Mouse (Mus musculus) spleen, postnatal 10 days (tissue): ENCODE results near the gene Frs3.
A peak's percentile ranks its signal among the peaks of the same experiment; 100 is the strongest.

Source experiments
- DNase-seq, 2 experiments: peaks; one replicate each; pipeline ENCODE4 v3.0.0; 2021 to 2022; ENCODE audit warnings: low spot score in 2 of 2

The Frs3 gene

DNA sequence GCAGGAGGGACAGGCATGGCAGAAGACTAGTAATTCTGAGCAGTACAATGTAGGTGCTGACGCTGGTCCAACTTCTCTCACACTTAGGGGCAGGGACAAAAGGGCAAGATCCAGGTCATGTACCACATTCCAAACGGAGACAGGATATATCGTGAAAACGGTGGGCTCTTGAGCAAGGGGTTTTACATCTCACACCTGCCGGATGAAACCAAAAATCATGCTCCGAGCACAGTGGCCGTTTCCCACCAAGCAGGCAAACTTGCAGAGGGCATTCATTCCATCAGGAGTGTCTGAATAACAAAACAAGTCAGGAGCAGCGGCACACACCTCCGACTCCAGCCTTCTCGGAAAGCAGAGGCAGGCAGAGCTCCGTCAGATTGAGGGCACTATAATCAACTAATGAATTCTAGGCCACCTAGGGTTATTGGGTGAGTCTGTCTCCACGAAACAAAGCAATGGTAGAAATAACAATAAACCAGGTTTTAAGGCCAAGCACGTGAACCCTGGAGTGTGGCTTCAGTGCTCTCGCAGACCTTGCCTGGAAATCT, 46.8 kb downstream of the Frs3 start:
- DNase-seq: no peak

DNA sequence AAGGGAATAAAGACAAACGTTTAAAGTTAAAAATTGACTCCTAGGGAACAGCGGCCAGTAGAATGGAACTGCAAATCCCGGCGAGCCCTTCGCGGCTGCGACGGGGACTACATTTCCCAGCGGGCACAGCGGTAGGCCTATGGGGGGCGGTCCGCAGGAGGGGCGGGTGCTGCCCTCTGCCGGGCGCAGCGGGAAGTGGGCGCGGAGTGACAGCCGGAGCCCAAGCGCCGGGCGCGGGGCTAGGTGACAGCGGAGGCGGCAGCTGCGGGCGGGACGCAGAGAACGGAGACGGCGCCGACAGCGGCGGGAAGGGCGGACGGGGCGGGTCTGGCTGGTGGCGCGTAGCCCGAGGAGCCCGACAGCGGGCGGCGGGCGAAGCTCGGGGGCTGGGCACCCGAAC, 48.0 kb downstream of the Frs3 start, which contains the start of gene Tfeb:
TSS of gene Tfeb (plus strand) at position 175 of the 400 bp plus-strand sequence.
- peak; percentile 98 to 99 for DNase-seq

DNA sequence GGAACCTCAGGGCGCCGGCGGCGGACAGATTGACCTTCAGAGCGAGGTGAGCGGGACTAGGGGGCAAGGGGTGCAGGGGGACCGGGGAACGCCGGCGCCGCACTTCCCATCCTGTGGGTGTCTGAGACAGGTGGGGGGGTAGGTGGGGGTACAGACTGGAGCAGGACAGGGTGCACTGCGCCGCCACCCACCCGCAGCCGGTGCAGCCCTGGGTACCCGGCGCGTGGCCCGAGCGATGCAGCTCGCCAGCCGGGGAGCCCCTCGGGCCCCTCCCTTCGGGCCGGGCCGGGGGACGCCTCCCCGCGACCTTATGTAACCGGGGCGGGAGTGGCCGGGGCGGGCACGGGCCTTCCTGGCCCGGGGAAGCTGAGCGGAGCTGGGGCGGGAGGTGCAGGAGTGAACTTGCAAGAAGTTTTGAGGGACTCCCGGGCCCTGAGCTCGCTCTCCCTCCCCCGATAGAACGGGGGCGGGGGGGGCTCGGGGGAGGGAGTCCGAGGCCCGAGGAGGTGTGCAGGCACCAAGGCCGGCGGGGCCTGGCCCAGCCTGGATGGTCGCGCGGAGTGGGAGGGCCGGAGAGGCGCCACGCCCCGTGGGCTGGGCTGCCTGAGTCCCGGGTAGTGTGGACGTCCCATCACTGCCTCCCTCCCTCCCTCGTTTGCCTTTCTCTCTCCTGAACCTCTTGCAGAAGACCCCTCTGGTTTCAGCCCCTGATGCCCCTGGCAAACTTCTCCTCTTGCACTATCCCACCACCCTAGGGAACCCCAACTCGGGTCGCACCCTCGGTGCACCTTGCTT, 48.6 kb downstream of the Frs3 start:
- peak; percentile 77 to 87 for DNase-seq

DNA sequence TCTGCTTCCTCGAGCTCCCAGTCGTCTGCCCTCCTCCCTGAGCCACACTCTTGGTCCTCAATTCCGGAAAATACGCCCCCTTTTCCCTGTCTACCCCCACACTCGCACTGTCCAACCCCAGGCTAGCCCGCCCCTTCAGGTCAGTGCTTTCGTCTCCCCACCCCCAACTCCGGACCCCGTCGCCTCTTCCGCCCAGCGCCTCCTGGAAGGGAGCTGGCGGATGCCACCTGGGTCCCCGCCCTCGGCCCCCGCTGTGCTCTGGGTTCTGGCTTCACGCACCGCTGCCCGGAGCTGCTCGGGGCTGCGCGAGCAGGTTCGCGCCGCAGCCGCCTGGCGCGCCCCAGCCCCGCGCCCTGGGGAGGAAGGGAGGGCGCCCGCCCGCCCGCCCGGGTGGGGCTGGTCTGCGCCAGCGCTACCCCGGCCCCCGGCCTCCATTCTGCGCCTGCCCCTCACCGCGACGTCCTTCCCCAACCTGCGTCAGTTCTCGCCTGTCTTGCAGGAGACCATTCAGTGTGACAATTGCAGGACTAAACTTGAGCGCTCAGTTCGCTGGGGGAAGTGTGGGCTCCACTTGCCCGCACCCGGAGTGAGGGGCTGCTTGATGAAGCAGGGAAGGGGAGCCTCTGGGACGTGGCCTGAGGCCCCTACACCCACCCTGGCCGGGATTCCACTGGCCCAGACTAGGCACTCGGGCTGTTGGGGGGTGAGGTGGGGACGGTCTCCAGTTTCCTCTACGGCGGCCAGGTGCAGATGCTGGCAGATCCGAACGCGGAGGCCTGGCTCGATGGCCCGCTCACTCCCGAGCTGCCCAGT, 49.4 kb downstream of the Frs3 start:
- DNase-seq: peak; percentile 54 to 87

DNA sequence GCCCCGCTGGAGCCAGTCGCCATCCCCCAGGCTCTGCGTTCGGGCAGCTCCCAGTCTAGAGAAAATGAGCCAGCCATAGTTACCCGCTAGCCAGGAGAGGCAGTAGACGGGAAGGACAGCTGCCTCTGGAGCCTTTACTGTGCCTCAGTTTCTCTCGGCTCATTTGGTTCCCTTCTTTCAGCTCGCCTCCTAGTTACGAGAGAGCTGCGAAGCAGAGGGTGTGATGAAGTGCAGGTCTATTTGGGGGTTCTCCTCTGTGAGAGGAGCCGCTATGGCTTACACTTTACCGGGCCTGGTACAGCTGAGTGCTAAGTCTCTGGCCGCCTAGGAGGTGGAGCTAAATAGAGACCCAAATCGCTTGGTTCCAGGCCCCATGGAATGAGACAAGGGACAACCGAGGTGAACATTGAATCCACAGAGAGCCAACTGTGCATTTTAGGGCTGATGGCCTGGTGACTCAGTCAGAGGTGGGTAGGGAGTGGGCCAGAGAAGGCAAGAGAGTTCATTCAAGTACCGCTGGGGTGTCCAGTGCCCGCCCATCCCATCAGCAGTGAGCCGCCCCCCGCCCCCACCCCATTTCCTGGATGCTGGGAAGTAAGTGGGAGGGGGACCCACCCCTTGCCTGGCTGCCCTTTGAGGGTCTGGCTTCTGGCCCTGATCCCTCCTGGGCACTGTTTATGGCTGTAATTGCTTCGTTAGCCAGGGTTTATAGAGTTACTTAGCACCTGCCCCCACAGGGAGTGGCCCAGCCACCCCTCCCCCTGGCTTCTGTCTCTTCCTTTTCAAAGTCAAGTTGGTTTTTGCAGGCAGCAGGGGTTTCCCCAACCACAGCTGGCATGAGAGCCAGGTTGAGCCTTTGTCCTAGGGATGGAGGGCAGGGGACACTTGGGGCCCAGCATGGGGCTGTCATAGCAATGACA, 50.3 kb downstream of the Frs3 start:
- peak; percentile 32 to 73 for DNase-seq

DNA sequence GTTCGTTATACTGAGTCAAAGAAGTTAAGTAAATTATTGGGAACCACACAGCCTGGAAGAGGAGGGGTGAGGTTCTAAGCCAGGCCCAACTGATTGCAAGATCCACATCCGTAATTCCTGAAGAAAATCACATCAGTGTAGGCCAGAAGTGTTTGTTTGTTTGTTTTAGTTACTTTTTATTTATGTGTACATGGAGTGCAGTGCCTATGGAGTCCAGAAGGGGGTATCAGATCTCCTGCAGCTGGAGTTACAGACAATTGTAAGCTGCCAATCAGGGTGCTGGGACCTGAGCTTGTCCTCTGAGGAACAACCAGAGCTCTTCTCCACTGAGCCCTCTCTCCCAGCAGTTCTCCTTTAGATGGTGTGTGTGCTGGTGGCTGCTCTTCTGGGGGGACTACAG, 51.4 kb downstream of the Frs3 start:
- DNase-seq: no peak

DNA sequence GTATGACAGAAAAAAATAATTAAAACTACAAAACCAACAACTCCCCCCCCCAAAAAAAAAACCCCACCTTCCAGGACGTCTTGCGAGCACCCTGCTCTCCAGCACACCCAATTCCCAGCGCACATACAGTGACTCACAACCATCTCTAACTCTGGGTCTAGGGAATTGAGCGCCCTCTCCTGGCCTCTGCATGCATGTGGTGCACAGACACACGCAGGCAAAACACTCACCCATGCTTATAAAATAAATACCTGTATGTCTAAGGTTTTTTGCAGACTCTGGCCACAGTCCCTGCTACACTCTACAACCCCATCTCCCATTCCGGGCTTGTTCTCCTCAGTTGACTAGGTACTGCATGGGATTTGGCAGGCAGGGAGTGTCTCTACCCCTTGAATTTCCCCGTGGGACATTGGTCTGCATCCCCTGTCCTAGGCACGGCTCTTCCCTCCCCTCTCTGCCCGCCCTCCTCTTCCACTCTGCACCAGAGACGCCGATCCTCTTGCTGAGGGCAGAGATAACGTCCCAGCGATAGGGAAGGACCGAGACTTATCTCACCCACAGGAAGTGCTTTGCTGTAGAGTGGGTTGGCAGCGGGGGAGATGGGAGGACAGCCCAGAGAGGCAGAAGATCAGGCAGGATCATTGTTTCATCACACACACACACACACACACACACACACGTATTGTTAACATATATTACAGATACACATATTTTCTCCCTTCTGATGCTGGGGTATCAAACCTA, 54.3 kb downstream of the Frs3 start:
- DNase-seq: peak in 1 of 2 experiments; percentile 62

DNA sequence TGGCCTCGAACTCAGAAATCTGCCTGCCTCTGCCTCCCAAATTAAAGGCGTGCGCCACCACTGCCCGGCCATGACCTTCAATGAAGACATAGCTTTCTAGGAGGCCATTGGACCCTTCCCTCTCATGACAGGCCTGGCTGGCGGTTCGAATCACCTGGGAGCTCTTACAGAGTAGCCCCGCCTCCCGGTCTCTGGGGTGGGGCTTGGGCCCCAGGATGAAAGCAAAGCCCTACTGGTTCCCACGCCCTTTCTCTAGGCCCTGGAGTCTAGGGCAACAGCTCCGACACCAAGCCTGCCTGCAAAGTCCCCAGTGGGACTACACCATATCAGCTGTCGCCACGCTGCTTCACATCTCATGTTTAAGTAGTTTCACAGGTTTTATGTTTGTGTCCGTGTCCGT, 55.3 kb downstream of the Frs3 start:
- no peak for DNase-seq

DNA sequence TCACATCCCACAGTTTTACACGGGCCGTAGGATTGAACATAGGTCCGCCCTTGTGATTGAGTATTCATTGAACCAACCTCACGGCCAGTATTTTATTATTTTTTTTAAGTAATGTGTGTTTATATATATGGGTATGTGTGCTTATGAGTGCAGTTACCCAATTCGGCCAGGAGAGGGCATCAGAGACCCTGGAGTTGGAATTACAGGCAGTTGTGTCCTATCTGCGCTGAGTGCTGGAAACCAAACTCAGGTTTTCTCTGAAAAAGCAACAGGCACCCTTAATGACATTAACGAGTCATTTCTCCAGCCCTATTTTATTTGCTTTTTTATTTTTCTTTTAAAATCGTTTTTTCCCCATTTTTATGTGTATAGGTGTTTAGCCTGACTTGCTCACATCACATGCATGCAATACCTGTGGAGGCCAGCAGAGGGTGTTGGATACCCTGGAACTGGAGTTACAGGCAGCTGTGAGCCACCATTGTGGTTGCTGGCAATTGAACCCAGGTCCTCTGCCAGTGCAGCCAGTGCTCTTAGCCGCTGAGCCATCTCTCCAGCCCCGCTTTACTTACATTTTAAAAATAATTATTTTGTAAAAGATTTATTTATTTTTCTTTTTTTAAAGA, 56.0 kb downstream of the Frs3 start:
- DNase-seq: peak in 1 of 2 experiments; percentile 64

DNA sequence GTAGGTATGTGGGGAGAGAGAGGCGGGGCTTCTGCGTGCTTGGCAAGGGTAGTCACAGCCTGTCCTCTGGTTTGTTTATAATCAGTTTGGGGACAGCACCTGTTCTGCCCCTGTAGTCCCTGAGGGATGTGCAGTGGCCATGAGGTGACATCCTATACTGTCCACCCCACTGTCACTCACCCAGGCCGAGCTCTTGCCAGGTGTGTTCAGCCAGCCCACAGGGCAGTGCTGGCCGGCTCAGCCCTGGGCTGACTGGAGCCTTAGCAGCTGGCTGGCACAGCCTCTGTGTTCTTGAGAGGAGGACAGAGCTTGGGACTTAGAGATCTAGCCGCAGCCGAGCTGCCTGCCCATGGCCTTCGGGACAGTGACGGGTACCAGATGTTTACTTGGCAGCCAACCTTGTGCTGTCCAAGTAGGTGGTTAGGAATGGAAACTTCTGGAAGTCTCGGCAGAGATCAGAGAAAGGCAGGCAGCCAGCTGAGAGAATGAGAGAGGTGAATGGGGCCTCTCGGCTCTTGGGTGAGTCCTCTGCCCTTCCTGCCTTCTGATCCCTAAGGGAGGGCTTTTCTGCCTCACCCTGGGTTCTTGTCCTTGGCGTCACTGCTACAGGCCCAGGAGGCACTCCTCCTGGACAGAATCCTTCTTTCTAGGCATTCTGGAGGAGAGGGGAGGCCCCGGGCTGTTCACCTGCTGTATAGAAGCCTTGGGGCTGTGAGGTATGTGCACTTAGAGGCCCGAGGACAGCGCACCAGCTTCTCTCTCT, 60.1 kb downstream of the Frs3 start:
- no peak for DNase-seq

DNA sequence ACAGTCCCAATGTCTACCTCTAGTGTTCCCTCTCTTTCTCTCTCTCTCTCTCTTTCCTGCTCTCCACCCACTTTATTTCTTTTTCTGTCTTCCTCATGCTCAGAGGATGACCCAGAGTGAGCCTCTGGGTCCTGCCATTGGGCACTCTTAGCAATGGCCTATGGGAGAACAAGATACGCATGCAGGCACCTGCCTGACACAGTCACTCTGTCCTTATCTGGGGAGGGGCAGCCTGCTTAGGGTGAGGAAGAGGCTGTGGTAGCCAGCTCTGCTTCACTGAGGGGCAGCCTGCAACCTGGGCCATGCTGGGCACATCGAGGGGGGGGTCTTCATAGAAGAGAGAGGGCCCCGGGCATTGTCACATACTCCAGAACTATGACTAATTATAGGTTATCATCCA, 60.8 kb downstream of the Frs3 start:
- no peak for DNase-seq

DNA sequence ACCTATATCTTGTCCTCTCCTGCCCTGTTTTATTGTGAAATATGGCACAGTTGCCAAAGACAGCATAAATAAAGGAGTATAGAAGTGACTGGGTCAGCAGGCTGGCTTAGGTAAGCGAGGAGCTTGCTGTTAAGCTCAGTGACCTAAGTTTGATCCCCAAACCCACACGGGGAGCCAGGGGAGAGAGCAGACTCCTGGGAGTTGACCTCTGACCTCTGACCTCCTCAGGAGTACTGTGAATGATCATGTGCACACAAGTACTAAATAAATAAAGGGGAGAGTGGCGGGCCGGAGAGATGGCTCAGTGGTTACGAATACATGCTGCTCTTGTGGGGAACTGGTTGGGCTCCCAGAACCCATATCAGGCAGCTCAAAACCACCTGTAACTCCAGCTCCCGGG, 61.3 kb downstream of the Frs3 start:
- DNase-seq: no peak

DNA sequence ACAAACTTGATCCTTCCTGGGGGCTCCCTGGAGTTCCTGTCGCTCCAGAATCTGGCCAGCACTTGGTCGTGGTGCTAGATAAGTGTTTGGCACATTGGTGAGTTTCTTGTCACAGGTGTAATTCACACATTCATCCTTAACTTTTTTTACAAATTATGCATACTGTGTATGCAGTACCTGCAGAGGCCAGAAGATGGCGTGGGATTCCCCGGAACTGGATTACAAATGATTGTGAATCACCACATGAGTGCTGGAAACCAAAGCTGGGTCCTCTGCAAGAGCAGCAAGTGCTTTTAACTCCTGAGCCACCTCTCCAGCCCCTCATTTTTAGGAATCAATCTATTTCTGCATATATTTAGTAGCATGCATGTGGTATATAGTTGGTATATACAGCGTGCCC, 63.0 kb downstream of the Frs3 start:
- no peak for DNase-seq

DNA sequence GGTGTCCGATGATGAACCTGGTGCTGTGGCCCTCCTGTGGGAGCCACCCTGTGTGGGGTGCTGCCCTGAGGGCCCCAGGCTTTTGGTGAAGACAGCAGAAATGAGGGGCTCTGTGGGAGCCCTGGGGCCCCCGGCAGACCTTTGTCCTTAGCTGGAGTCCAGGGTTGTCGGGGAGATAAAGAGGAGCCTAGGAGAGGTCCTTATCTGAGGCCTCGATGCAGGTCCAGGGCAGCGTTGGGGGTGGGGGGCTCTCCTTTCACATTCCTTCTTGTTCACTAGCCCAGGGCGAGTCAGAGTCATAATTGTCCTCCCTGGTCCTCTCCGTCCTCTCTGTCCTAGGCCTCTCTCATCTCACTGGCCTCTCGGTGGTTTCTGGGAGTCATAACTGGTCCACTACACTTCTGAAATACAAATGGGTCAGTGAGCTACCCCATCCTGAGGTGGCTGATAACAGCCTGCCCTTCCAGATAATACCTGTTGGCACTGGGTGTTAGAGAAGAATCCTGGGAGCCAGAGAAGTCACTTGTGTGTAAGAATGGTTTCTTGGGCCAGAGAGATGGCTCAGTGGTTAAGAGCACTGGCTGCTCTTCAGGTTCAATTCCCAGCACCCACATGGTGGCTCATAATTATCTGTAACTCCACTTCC, 64.4 kb downstream of the Frs3 start:
- no peak for DNase-seq
